Mouse (Mus musculus): Measurements from ENCODE around the gene Hprt.

DNA sequence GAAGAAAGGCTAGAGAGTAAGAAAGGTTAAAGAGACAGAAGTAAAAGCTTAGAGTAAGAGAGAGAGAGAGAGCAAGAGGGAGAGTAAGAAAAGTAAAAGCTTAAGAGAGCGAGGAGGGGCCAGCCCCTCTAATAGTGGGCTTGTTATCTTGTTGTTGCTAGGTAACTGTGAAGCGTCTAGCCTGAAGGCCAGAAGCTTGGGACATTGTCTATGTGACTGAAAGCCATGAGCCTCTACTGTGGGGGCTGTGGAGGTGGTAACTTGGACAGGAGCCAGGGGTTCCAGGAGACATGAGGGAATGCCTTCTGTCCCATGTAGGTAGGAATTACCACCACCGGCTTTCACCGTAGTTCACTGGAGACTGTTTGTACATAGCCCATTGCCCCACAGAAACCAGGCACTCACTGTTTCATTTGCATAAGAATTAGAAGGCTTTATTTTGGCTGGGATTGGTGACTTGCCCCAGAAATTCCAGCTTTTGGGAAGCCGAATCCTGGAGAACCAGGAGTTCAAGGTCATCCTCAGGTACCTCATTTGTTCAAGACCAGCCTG is 26.3 kb upstream of the Hprt start:
- TF ChIP-seq CTCF (IDR thresholded peaks at IDR 0.05; ENCODE audit: borderline replicate concordance, insufficient read depth, low read length) = no peak
- no peak for TF ChIP-seq POLR2A (IDR thresholded peaks at IDR 0.05; ENCODE audit: low read depth, low read length)

Data from embryonic fibroblast, embryonic 13.5 days (primary cell).